Mouse (Mus musculus): ENCODE results near the gene Gcnt2.
"Not testable (repeated sequence)": the region's sequence is repeated elsewhere in the genome, so short reads cannot be mapped to it uniquely, and the experiment has no call there.

Gene Gcnt2

DNA sequence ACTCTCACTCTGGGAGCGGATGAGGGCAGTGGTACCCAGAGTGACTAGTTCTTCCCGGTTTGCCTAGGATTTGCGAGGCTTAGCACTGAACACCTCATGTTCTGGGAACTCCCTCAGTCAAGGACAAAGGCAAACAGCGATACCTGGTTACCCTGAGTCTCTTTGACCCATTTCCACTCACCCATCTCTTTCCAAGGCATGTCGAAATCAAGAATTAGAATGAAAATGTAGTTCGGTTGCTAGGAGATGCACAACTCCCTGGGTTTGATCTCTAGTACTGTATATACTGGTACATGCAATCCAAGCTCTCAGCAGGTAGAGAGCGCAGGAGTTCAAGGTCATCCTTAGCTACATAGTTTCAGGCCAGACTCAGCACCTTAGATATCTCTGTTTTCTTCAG is 47.0 kb downstream of the Gcnt2 start:
- DNase-seq (ENCODE audit: low spot score): no peak

GRCm38 (mm10) chr13:40907274-40907673 is 47.7 kb downstream of the Gcnt2 start:
- no peak for DNase-seq (ENCODE audit: low spot score)

GRCm38 (mm10) chr13:40908044-40908443 is 48.5 kb downstream of the Gcnt2 start:
- DNase-seq (ENCODE audit: low spot score): no peak

DNA sequence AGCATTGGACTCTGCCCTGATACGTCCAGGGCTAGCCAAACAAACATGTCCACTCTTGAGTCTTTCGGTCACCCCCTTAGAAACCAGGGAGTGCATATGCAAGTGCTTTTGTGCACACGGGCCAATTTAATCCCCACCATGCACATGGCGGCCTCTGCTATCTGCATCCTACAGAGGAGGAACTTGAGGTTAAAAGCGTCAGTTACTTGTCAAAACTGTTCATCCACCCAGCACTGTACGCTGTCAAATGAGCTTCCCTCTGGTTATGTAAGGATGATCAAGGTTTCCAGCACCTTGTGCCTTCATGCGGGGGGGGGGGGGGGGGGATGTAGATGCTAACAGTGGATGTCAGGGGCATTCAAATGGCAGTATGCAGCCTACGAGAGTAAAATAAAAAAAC is 49.5 kb downstream of the Gcnt2 start:
- no peak for DNase-seq (ENCODE audit: low spot score)

- no peak for DNase-seq (ENCODE audit: low spot score)
Measured at GRCm38 (mm10) chr13:40910047-40910446, 50.5 kb downstream of the Gcnt2 start.

DNA sequence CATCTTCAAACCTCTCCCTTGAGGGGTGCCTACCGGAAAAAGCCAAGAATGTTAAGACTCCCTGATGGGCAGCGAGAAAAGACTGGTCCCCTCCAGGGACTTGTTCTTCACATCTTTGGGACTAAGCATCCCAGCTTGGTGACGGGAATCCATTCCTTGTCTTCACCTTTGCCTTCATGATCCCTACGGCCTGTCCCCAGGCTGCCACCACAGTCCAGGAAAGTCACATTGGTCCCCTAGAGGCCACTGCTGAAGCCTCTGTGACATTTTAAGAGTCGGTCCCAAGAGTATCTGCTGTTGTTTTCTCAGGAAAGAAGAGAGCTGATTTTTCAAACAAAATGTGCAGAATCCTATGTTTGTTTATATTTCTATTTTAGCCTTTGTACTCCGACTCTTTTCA is 52.4 kb downstream of the Gcnt2 start:
- no peak for DNase-seq (ENCODE audit: low spot score)

DNA sequence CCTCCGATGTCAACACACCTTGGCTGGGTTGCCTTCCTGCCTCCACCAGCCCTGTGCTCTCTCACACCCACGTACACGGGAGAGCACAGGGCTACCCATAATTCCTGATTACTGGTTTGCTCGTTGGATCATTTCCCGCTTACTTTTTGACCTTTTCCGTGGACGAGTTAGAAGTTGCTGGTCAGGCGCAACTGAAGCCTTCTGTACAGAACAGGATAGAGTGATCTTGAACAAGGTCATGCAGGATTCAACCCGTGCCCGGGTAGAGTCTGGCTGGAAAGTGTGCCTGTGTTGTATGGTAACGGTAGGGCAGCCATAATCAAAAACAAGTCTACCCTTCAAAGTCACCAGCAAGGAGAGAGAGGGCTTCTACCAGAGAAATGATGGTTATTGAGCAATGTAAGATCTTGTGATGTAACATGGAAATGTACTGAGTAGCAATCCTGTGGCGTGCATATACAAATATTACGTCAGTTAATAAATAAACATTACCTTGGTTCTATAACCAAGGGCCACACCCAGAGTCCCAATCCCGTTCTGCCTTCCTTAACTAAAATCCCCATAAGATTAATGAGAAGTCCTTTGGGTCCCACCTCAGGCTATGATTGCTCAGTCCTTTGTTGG is 54.0 kb downstream of the Gcnt2 start:
- no peak for DNase-seq (ENCODE audit: low spot score)

DNA sequence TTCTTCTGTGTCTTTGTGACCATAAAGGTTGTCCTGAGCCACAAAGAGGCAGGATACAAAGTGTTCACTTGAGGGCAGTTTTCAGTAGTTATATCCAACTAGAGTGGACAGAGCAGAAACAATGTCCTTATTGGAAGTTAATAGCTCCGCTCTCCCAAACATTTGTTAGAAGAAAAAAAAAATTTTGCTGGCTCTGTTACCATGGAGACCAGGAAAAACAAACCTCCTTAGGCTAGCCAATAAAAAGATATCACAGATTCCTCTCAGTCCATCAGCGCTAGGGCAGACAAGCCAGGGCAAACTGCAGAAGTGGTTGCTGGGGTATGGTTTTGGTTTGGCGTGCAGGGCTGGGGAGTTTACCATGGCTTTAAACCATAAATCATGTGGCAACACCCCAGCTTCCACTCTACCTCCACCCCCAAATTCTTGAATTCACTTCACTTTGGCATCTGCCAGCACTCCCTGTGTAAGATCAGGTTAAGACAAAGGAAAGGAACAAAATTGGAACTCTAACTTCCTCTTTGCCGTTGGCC is 54.6 kb downstream of the Gcnt2 start:
- DNase-seq (ENCODE audit: low spot score): no peak

DNA sequence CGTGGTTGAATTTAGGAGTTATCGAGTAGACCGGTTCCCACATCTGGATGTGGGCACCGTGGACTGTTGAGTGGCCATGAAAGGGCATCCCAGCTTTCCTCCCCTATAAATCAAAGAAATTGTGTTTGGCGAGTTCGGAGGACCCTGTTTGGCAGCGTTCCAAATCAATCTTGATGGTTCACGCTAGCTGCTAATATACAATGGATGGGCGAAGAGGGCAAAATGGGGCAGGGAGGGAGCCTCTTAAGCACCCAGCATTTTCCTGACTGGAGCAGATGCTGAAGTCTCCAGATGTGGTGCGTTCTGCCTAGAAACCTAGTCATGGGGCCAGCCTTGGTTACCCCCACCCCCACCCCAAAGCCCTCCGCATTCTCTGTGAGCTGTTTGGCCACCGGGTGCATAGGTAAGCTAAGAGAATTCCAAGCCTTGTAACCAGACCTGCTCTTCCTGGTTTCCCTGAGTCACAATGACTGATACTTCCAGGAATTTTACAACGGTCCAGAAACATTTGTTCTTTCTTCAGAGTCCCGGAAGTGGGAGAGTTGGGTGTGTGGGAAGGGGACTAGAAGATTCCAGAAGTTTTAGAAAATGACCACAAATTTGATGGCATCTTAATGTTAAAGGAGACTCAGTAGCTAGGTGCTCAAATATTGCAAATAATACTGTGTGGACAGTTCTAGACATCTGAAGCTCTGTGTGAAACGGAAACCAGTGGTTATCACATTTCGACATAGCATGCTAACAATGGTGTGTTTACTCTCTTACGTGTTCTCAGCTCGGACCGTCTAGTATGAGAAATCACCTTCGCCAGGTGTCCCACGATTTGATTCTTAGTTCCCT is 57.0 kb downstream of the Gcnt2 start:
- no peak for DNase-seq (ENCODE audit: low spot score)

DNA sequence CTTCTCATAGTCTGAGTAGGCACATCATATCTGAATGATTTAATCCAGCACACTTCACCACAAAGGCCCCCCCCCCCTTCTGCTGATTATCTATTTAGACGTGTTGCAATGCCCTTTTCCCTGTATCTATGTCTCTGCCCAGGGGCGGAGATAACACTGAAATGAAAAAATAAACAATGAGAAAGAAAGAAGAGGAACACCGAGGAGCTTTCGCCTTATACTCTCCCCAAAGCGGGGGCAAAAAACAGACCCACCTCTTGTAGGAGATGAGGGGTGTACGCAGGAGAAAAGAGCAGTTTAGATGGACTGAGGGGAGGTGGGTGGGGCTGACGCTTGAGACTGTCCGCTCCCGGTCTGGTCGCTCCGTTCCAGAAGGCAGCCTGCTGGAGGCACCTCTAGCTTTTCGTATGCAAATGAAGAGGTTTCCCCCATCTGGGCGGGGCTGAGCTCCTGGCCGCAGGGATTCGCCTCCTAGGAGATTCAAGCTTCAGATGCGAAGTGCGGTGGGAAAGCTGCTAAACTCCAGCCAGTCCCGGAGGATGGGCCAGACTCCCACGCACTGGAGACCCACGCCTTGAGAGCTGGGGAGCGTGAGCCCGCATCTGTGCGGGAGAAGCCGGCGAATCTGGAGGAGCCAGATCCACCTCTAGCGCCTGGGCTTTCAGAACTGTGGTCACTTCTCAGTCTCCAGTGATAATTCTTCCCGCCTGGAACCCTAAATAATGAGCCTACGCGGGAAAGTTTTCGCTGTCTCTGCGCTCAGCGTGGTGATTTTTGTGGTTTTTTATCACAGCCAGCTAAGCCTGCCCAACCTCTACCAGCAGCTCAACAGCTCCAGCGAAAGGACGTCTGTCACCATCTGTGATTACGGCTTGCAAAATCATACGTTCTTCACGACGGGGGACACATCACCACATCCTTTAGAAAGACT is 57.9 kb downstream of the Gcnt2 start:
- DNase-seq (ENCODE audit: low spot score): no peak

GRCm38 (mm10) chr13:40921326-40922059 is 61.9 kb downstream of the Gcnt2 start:
- no peak for DNase-seq (ENCODE audit: low spot score)

GRCm38 (mm10) chr13:40922311-40922877 is 62.8 kb downstream of the Gcnt2 start:
- DNase-seq (ENCODE audit: low spot score): no peak

GRCm38 (mm10) chr13:40923756-40924315 is 64.3 kb downstream of the Gcnt2 start:
- no peak for DNase-seq (ENCODE audit: low spot score)

GRCm38 (mm10) chr13:40928192-40928898 is 68.8 kb downstream of the Gcnt2 start:
- DNase-seq (ENCODE audit: low spot score): no peak

GRCm38 (mm10) chr13:40931871-40932270 is 72.3 kb downstream of the Gcnt2 start:
- not testable (repeated sequence) for DNase-seq (ENCODE audit: low spot score)

DNA sequence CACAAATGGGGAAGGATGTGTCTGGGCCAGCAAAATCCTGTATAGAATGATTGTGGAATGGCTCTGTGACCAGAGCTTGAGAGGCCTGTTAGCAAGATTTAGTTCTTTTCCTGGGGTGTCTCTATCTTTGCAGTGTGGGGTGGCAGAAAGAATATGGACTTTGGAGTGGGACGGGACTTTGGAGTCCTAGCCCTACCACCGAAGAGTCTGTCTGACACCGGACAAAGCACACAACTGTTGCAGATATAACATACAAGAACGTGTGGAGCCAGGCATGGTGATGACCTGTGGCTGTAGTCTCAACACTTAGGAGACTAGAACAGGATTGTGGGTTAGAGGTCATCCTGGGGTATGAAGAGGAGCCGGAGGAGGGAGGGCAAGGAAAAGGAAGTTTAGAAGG is 73.0 kb downstream of the Gcnt2 start:
- DNase-seq (ENCODE audit: low spot score): no peak

GRCm38 (mm10) chr13:40934341-40934740 is 74.8 kb downstream of the Gcnt2 start:
- no peak for DNase-seq (ENCODE audit: low spot score)

DNA sequence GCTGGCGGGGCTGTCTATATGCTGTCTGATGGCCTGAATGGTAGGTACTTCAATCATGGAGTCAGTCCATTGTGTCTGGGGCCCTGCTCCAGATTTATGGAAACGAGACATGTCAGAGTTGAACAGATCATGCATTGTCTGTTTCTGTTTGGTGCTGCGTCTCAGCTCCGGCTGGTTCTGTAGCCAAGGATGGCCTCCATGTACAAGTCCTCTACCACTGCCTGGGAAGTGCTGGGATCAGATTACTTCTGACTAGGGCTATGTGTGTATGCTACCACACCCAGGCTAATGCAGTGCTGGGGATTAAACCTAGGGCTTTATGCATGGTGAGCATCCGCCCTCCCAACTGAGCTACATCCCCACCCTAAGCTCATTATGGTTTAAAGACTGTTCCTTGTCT is 78.0 kb downstream of the Gcnt2 start:
- no peak for DNase-seq (ENCODE audit: low spot score)

DNA sequence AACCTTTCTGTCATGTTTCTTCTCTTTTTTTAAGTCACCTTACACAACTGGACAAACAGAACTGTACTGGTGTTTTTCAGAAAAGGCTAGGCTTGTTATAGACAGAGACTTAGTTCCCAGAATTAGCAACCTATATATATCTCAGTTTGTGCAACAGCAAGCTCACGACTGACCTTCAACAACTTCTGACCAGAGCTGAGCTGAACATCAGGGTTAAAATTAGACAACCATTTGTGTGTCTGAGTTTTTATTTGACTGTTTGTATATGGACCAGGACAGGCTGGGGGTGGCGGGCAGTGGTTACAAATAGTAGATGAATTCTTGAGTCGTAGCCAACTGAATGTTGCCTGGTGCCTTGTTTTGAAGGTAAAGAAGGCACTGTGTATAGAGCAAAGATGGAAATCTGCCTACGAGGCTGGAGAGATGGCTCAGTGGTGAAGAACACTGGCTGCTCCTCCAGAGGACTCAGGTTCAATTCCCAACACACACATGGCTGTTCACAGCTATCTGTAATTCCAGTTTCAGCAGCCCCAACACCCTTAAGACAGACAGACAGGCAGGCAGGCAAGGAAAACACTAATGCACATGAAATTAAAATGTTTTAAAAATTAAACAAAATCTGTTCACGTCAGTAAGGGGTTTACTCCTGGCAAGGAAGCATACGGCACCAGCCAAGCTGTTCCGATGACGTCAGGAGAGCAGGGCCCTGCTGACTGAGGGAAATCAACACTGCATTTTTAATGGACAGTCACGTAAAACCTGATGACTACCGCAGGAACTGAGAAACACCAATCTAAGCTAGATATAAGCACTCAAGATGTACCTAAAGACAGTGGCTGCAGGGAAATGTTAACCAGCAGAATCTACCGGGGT is 79.2 kb downstream of the Gcnt2 start:
- DNase-seq (ENCODE audit: low spot score): no peak
